Mouse (Mus musculus) gonadal fat pad, adult 2 months (tissue): Measurements from ENCODE around the gene Pola1. TPM values are rescaled to one million over a fixed set of nuclear protein-coding genes. Genes with fewer than 3 reads are reported as not detected.

Experiments
- DNase-seq: peaks from one replicate; pipeline ENCODE4 v3.0.0-alpha.2; 2012; ENCODE audit warnings: low read depth
- polyA plus RNA-seq: library from polyadenylated mRNA; depleted of rRNA; stranded (reverse); fragments of >200 nt; gene quantifications from 2 replicates; pipeline ENCODE4 v1.2.3, GENCODE M21; 2012; rRNA removed

The Pola1 gene
- 0.90 and 1.5 TPM in 2 replicates for polyA plus RNA-seq

- DNase-seq: no peak
Measured at GRCm38 (mm10) chrX:93631657-93632449, at the start of gene Pola1. TSS of gene Pola1 (minus strand) at chrX:93632155.

- DNase-seq: no peak
Measured at GRCm38 (mm10) chrX:93676228-93676627, 44.3 kb upstream of the Pola1 start.

- no peak for DNase-seq
Measured at GRCm38 (mm10) chrX:93674836-93675795, 43.2 kb upstream of the Pola1 start.

- no peak for DNase-seq
Measured at GRCm38 (mm10) chrX:93674432-93674831, 42.5 kb upstream of the Pola1 start.

GRCm38 (mm10) chrX:93664787-93665186 is 32.8 kb upstream of the Pola1 start:
- no peak for DNase-seq

- DNase-seq: no peak
Measured at GRCm38 (mm10) chrX:93663919-93664586, 32.1 kb upstream of the Pola1 start.

- no peak for DNase-seq
Measured at GRCm38 (mm10) chrX:93655153-93655552, 23.2 kb upstream of the Pola1 start.

- no peak for DNase-seq
Measured at GRCm38 (mm10) chrX:93654218-93655002, 22.5 kb upstream of the Pola1 start, which contains the start of gene Pcyt1b. TSS of gene Pcyt1b (plus strand) at chrX:93654863.

- DNase-seq: no peak
Measured at GRCm38 (mm10) chrX:93650738-93651137, 18.8 kb upstream of the Pola1 start.

- DNase-seq: no peak
Measured at GRCm38 (mm10) chrX:93644022-93644421, 12.1 kb upstream of the Pola1 start.

- DNase-seq: no peak
Measured at GRCm38 (mm10) chrX:93643600-93643999, 11.6 kb upstream of the Pola1 start.

- DNase-seq: no peak
Measured at GRCm38 (mm10) chrX:93634861-93635375, 3.0 kb upstream of the Pola1 start.

GRCm38 (mm10) chrX:93630256-93630655 is 1.7 kb downstream of the Pola1 start:
- no peak for DNase-seq

GRCm38 (mm10) chrX:93602214-93602613 is 29.7 kb downstream of the Pola1 start:
- no peak for DNase-seq

- no peak for DNase-seq
Measured at GRCm38 (mm10) chrX:93594283-93594682, 37.7 kb downstream of the Pola1 start.

- no peak for DNase-seq
Measured at GRCm38 (mm10) chrX:93580931-93581330, 51.0 kb downstream of the Pola1 start.

GRCm38 (mm10) chrX:93557171-93557570 is 74.8 kb downstream of the Pola1 start:
- no peak for DNase-seq

- DNase-seq: no peak
Measured at GRCm38 (mm10) chrX:93539779-93540178, 92.2 kb downstream of the Pola1 start.

- no peak for DNase-seq
Measured at GRCm38 (mm10) chrX:93502865-93503353, 129.0 kb downstream of the Pola1 start.

- DNase-seq: no peak
Measured at GRCm38 (mm10) chrX:93497597-93497996, 134.4 kb downstream of the Pola1 start.

- DNase-seq: no peak
Measured at GRCm38 (mm10) chrX:93465711-93466110, 166.2 kb downstream of the Pola1 start.
